Mouse (Mus musculus): ENCODE measurements around the gene Rgs6.

GRCm38 (mm10) chr12:83083427-83083826 is 495.3 kb downstream of the Rgs6 start:
- TF ChIP-seq EP300 (IDR thresholded peaks at IDR 0.05; ENCODE audit: low read depth) (no peak), CTCF (IDR thresholded peaks at IDR 0.05; ENCODE audit: low read depth) (no peak)

Measured in liver, embryonic 14.5 days (tissue).